Mouse (Mus musculus): ENCODE measurements around the gene Gm527. TPM values are rescaled to one million over a fixed set of nuclear protein-coding genes. Genes with fewer than 3 reads are reported as not detected.

Gm527 gene
- polyA plus RNA-seq, 1 experiment: 9.4 TPM

- peak; percentile 65 for DNase-seq (ENCODE audit: low read depth)
- TF ChIP-seq CTCF (IDR thresholded peaks at IDR 0.05; ENCODE audit: borderline replicate concordance, extremely low read depth, insufficient read depth, insufficient read length): no peak
- no peak for TF ChIP-seq POLR2A (IDR thresholded peaks at IDR 0.05; ENCODE audit: borderline replicate concordance, extremely low read depth, insufficient read depth, insufficient read length, poor library complexity, severe bottlenecking)
Observed at GRCm38 (mm10) chr12:64966101-64966631, 48.5 kb downstream of the Gm527 start.

DNA sequence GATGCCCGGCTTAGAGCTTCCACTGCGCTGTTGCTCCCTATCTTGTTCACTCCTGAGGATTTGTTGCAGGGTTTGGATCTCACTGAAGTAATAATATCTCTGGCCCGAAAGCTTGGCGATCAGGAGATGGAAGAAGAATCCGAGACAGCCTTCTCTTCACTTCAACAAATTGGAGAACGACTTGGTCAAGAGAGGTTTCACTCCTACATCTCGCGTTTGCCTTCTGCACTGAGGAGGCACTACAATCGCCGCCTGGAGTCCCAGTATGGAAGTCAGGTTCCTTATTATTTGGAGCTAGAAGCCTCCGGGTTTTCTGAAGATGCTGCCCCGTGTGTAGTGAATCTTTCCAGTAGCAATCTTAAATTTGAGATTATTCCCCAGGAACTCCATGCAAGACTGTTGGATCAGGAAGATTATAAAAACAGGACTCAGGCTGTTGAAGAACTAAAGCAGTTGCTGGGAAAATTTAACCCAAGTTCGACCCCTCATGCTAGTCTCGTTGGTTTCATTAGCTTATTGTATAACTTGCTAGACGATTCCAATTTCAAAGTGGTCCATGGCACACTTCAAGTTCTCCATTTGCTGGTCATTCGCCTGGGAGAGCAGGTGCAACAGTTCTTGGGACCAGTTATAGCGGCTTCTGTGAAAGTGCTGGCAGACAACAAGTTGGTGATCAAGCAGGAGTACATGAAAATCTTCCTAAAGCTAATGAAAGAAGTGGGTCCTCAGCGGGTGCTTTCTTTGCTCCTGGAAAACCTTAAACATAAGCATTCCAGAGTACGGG, 49.1 kb downstream of the Gm527 start:
- TF ChIP-seq CTCF (IDR thresholded peaks at IDR 0.05; ENCODE audit: borderline replicate concordance, extremely low read depth, insufficient read depth, insufficient read length) (no peak), POLR2A (IDR thresholded peaks at IDR 0.05; ENCODE audit: borderline replicate concordance, extremely low read depth, insufficient read depth, insufficient read length, poor library complexity, severe bottlenecking) (no peak)
- peak; percentile 38 for DNase-seq (ENCODE audit: low read depth)

DNA sequence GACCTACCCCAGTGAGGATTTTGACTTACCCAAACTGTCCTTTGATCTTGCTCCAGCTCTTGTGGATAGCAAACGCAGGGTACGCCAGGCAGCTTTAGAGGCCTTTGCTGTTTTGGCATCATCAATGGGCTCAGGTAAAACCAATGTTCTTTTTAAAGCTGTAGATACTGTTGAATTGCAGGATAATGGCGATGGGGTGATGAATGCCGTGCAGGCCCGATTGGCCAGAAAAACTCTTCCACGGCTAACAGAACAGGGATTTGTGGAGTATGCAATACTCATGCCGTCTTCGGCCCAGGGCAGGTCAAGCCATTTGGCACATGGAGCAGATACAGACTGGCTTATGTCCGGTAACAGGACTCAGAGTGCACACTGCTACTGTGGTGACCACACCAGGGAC, 49.8 kb downstream of the Gm527 start:
- peak; percentile 21 for DNase-seq (ENCODE audit: low read depth)
- TF ChIP-seq POLR2A (IDR thresholded peaks at IDR 0.05; ENCODE audit: borderline replicate concordance, extremely low read depth, insufficient read depth, insufficient read length, poor library complexity, severe bottlenecking) (no peak), CTCF (IDR thresholded peaks at IDR 0.05; ENCODE audit: borderline replicate concordance, extremely low read depth, insufficient read depth, insufficient read length) (no peak)

DNA sequence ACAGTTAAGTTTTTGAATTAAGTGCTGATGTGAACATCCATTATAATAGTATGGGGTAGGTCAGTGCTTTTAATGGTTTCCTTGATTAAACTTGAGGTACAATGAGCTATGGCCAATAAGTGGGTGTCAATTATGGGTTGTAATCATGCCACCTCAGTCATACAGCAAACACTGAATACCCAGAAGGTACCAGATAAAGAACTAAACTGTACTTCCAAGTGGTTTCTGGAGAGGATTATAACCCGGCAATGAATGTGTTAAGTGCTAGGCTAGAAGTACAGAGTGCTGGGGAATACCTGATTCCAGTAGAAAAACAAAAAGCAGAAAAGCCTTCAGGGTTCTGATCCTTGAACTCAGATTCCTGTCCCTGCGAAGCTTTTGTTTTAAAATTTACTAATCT, 50.4 kb downstream of the Gm527 start:
- DNase-seq (ENCODE audit: low read depth): peak; percentile 14

GRCm38 (mm10) chr12:64971399-64971798, 53.7 kb downstream of the Gm527 start:
- TF ChIP-seq POLR2A (IDR thresholded peaks at IDR 0.05; ENCODE audit: borderline replicate concordance, extremely low read depth, insufficient read depth, insufficient read length, poor library complexity, severe bottlenecking) (no peak), CTCF (IDR thresholded peaks at IDR 0.05; ENCODE audit: borderline replicate concordance, extremely low read depth, insufficient read depth, insufficient read length) (no peak)
- DNase-seq (ENCODE audit: low read depth): no peak

More for the DNA sequence above, 50.4 kb downstream of the Gm527 start:
- TF ChIP-seq POLR2A (IDR thresholded peaks at IDR 0.05; ENCODE audit: borderline replicate concordance, extremely low read depth, insufficient read depth, insufficient read length, poor library complexity, severe bottlenecking): no peak
- TF ChIP-seq CTCF (IDR thresholded peaks at IDR 0.05; ENCODE audit: borderline replicate concordance, extremely low read depth, insufficient read depth, insufficient read length): no peak

DNA sequence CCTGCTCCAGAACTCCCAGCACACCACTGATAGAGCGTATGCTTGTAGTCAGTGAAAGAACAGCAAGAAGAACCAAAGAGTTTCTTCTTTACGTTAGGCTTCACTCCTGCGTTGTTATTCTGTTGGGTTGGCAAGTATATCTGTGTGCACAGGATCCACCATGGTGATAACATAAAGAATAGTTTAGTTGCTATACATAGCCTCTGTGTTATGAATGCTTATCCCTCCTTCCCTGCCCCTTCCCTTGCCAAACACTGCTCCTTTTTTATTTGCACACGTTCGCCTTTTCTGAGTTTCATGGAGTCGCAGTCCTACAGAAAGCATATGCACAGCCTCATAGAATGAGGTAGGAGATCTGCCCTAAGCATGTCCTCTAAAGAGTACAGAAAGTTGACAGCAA, 54.4 kb downstream of the Gm527 start:
- DNase-seq (ENCODE audit: low read depth): no peak
- TF ChIP-seq POLR2A (IDR thresholded peaks at IDR 0.05; ENCODE audit: borderline replicate concordance, extremely low read depth, insufficient read depth, insufficient read length, poor library complexity, severe bottlenecking): no peak
- no peak for TF ChIP-seq CTCF (IDR thresholded peaks at IDR 0.05; ENCODE audit: borderline replicate concordance, extremely low read depth, insufficient read depth, insufficient read length)

Other genes starting within 250 kb of the Gm527 start
- 12.6 and 14.6 TPM in 2 replicates for gene Klhl28, start 47.6 kb downstream of the Gm527 start, polyA plus RNA-seq (2012; rRNA removed)
- gene Togaram1, start 47.9 kb downstream of the Gm527 start, polyA plus RNA-seq (2012; rRNA removed): 12.2 and 14.6 TPM in 2 replicates
- 37.6 and 42.2 TPM in 2 replicates for gene Prpf39, start 118.4 kb downstream of the Gm527 start, polyA plus RNA-seq (2012; rRNA removed)
- gene Fkbp3, start 156.1 kb downstream of the Gm527 start, polyA plus RNA-seq (2012; rRNA removed): 257 and 258 TPM in 2 replicates
- gene Fancm, start 157.7 kb downstream of the Gm527 start, polyA plus RNA-seq (2012; rRNA removed): 7.9 and 8.6 TPM in 2 replicates

Data from brain, embryonic 14.5 days (tissue).